Mouse (Mus musculus) heart, adult 2 months (tissue): Measurements from ENCODE around the gene Fam149a. TPM values are rescaled to one million over a fixed set of nuclear protein-coding genes. Genes with fewer than 3 reads are reported as not detected.

Source experiments
- DNase-seq, 2 experiments: peaks; one replicate each; pipeline ENCODE4 v3.0.0; 2021
- H3K27ac ChIP-seq: fragments of 200-600 bp; 2 replicates; pipeline ENCODE4 v1.8.1; 2022
- H3K27me3 ChIP-seq: fragments of 200-500 bp; 2 replicates; pipeline ENCODE4 v1.6.1; 2012; ENCODE audit warnings: mild to moderate bottlenecking, low read length, inconsistent platforms, mixed read lengths; ENCODE audit not compliant: control insufficient read depth, insufficient read depth
- H3K36me3 ChIP-seq: fragments of 200-500 bp; 2 replicates; pipeline ENCODE4 v1.6.1; 2012; ENCODE audit warnings: low read length, inconsistent platforms; ENCODE audit not compliant: control insufficient read depth, insufficient read depth
- H3K4me1 ChIP-seq: fragments of 200-500 bp; 2 replicates; pipeline ENCODE4 v1.6.1; 2011; ENCODE audit warnings: low read length; ENCODE audit not compliant: control insufficient read depth, insufficient read depth
- H3K4me3 ChIP-seq: fragments of 200-600 bp; 2 replicates; pipeline ENCODE4 v1.8.1; 2022
- H3K79me2 ChIP-seq: fragments of 200-500 bp; replicated peaks from 2 replicates; pipeline ENCODE4 v1.6.1; 2012; ENCODE audit warnings: mild to moderate bottlenecking, inconsistent platforms, low read length, moderate library complexity, mixed read lengths; ENCODE audit not compliant: control insufficient read depth, insufficient read depth
- H3K9ac ChIP-seq: fragments of 200-500 bp; 2 replicates; pipeline ENCODE4 v1.6.1; 2012; ENCODE audit warnings: low read depth, mild to moderate bottlenecking, control low read depth, inconsistent platforms, low read length, mixed read lengths
- CTCF ChIP-seq: fragments of 200-600 bp; IDR thresholded peaks from 2 replicates; pipeline ENCODE4 v1.8.1; 2022; ENCODE audit warnings: antibody characterized with exemption, mild to moderate bottlenecking, moderate library complexity
- EP300 ChIP-seq: fragments of 200-500 bp; IDR thresholded peaks from 2 replicates; pipeline ENCODE4 v1.6.1; 2011; ENCODE audit warnings: low read depth, low read length, control low read depth; ENCODE audit not compliant: insufficient read depth
- POLR2A ChIP-seq: fragments of 200-500 bp; IDR thresholded peaks from 2 replicates; pipeline ENCODE4 v1.6.1; 2011; ENCODE audit warnings: mild to moderate bottlenecking, low read depth, low read length, control low read depth; ENCODE audit not compliant: insufficient read depth
- WGBS: fragments of 180-500 bp; shearing (Covaris S2); methylation state at CpG from one replicate; pipeline ENCODE4 v1.1.7; 2018; 5-methylcytosine and 5-hydroxymethylcytosine counted together
- intact Hi-C: fragments of 180-260 bp; cut with DNase I; formaldehyde crosslinking; loops from one replicate; pipeline ENCODE4 v1.15.1; 2025
- long read RNA-seq: library from polyadenylated mRNA; stranded (forward); transcript quantifications from one replicate; pipeline ENCODE4 v2.0.0, GENCODE M21; 2021
- polyA plus RNA-seq: library from polyadenylated mRNA; depleted of rRNA; stranded (reverse); fragments of >200 nt; gene quantifications from 2 replicates; pipeline ENCODE4 v1.2.3, GENCODE M21; 2012; rRNA removed
- total RNA-seq, 2 experiments: library from RNA; stranded (reverse); gene quantifications; 2 replicates each; pipeline ENCODE4 v1.2.3; 2021

Fam149a gene
- total RNA-seq = 1 to 10 TPM; 4.0 to 4.1 TPM
- polyA plus RNA-seq = 2.2 and 2.4 TPM in 2 replicates
- long read RNA-seq, transcript Fam149a-203 (14 exons, 2,661 nt) = major isoform, 5 of 7 reads
- long read RNA-seq, partial matches to known transcripts = 0 of 7 reads
- long read RNA-seq, other reads (novel, unspliced or antisense) = 2 of 7 reads

DNA sequence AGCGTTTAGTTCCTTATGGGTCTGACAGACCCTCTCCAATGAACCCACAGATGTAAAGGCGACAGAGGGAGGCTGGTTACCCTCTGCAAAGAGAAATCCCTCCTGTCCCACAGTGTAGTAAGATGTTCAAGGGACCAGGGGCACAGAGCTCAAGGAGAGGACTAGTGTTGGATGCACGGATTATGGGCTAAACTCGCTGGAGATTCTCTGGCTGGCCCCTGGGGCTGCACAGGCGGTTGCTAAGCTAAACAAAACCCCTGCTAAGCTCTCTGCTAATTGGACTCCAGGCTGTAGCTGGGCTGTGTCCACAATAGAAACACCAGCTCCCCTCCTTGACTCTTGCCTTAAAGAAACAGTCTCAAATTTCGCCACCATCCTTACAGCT, at the start of gene Fam149a:
Fam149a (minus strand) TSS at position 329 of the 385 bp plus-strand sequence.
- no peak within 1 kb of the TSS for H3K9ac ChIP-seq
- no peak within 1 kb of the TSS for H3K27ac ChIP-seq
- TF ChIP-seq EP300 (no peak), CTCF (no peak), POLR2A (no peak)
- no peak for DNase-seq
- H3K79me2 ChIP-seq = no peaks in the 10 kb centered on the region
- H3K27me3 ChIP-seq = peaks cover 5% of the 10 kb centered on the region; the same call in 1 of the 2 replicates
- no peak within 1 kb of the TSS for H3K4me3 ChIP-seq
- intact Hi-C loops = no loop called here
- H3K36me3 ChIP-seq = no peaks in the 10 kb centered on the region
- 13% methylated on average over 6 of the region's 6 CpGs for WGBS
- H3K4me1 ChIP-seq = no peaks in the 10 kb centered on the region

DNA sequence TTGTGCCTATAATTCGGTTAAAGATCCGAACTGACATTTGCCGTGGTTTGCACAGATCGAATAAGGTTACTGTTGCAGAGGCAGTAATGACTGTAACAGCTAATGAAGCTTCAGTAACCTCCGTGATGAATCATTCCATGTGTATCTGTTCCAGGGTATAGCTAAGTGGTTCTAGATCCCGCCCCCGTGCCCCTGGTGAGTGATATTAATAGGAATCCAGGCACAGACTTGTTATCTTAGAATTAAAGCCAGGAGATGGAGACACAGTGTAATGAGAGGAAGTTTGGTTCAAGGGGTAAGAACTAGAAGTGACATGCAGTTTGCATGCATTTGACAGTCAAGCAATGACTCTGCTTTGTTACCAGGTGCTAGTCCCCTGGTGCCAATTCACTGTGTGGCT, 38.1 kb upstream of the Fam149a start:
- Histone ChIP-seq H3K4me1 (no peaks in the 10 kb centered on the region; the same call in 1 of the 2 replicates), H3K27ac (no peak overlapping the region), H3K79me2 (no peaks in the 10 kb centered on the region), H3K9ac (no peak overlapping the region), H3K27me3 (no peaks in the 10 kb centered on the region), H3K4me3 (no peak overlapping the region), H3K36me3 (no peaks in the 10 kb centered on the region)
- 64% methylated on average over 7 of the region's 7 CpGs for WGBS
- no peak for DNase-seq
- TF ChIP-seq EP300 (no peak), CTCF (no peak), POLR2A (no peak)
- intact Hi-C loops = no loop called here

DNA sequence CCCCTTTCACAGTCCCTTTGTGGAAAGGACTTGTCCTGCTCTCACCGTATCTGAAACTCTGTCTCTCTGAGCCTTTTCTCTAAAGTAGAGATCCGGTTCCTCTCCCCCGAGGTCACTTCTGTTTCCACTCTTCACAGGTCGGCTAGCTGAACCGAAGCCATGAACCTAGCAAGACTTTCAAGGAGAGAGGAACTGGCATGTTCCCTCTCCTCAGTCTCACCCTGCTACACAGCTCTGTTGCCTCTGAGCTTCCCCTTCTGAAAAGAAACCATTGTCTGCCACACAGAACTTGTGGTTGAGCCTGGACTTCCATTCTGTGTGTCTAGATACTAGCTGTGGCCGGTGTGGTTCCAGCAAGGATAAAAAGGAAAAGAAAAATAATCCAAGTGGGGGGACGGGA, 32.9 kb upstream of the Fam149a start:
- DNase-seq = peak in 1 of 2 experiments; percentile 14
- Histone ChIP-seq H3K36me3 (peaks cover 8% of the 10 kb centered on the region; the same call in 1 of the 2 replicates), H3K4me3 (no peak overlapping the region), H3K79me2 (no peaks in the 10 kb centered on the region), H3K27ac (no peak overlapping the region), H3K4me1 (peaks cover 4% of the 10 kb centered on the region), H3K27me3 (no peaks in the 10 kb centered on the region), H3K9ac (no peak overlapping the region)
- intact Hi-C loops = no loop called here
- TF ChIP-seq EP300 = no peak
- TF ChIP-seq CTCF = no peak
- no peak for TF ChIP-seq POLR2A
- WGBS = 71% methylated on average over 7 of the region's 7 CpGs

- H3K4me1 ChIP-seq = peaks cover 7% of the 10 kb centered on the region
- H3K27ac ChIP-seq = peak within 1 kb of the TSS; percentile 89
- intact Hi-C loops = no loop called here
- H3K36me3 ChIP-seq = peaks cover 8% of the 10 kb centered on the region; the same call in 1 of the 2 replicates
- 46% methylated on average over 2 of the region's 2 CpGs for WGBS
- no peaks in the 10 kb centered on the region for H3K27me3 ChIP-seq
- no peak for DNase-seq
- H3K4me3 ChIP-seq = peak within 1 kb of the TSS; percentile 75
- no peak for TF ChIP-seq EP300
- no peak for TF ChIP-seq CTCF
- TF ChIP-seq POLR2A = no peak
- no peaks in the 10 kb centered on the region for H3K79me2 ChIP-seq
- H3K9ac ChIP-seq = peak within 1 kb of the TSS; percentile 67
These were observed 28.8 kb upstream of the Fam149a start, which contains the start of gene Tlr3 for GRCm38 (mm10) chr8:45410882-45411281. TSS of gene Tlr3 (minus strand) at chr8:45411080.

GRCm38 (mm10) chr8:45410146-45410880, 28.2 kb upstream of the Fam149a start:
- Histone ChIP-seq H3K4me1 (peaks cover 7% of the 10 kb centered on the region), H3K79me2 (no peaks in the 10 kb centered on the region), H3K36me3 (peaks cover 8% of the 10 kb centered on the region; the same call in 1 of the 2 replicates), H3K4me3 (peak overlapping the region; percentile 75), H3K27ac (peak overlapping the region; percentile 89), H3K27me3 (no peaks in the 10 kb centered on the region), H3K9ac (peak overlapping the region; percentile 67)
- 6% methylated on average over 18 of the region's 18 CpGs for WGBS
- DNase-seq = peak; percentile 83 to 84
- TF ChIP-seq CTCF = peak; percentile 61
- 0 out of 2 replicates have a peak, but pooled peaks have one; percentile 22 for TF ChIP-seq EP300
- TF ChIP-seq POLR2A = peak; percentile 67
- intact Hi-C loops = no loop called here

DNA sequence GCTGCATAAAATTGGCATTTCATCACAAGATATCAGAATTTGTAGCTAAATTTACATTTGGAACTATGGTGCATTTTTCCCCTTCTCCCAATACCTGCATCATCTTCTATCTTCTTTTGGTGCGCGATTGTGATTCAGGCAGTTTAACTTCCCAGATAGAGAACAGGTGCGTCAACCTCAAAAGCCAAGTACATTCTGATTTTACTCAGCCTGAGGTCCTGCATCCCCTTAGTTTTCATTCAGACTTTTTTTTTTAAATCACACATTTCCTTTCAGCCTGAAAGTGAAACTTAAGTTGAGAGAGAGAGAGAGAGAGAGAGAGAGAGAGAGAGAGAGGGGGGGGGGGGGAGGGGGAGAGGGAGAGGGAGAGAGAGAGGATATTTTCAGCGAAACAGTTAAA, 27.6 kb upstream of the Fam149a start:
- Histone ChIP-seq H3K9ac (peak overlapping the region; percentile 25; the same call in 1 of the 2 replicates), H3K79me2 (no peaks in the 10 kb centered on the region), H3K27ac (peak overlapping the region; percentile 89), H3K4me1 (peaks cover 7% of the 10 kb centered on the region), H3K4me3 (peak overlapping the region; percentile 75), H3K36me3 (peaks cover 8% of the 10 kb centered on the region; the same call in 1 of the 2 replicates), H3K27me3 (no peaks in the 10 kb centered on the region)
- DNase-seq = no peak
- WGBS = 22% methylated on average over 4 of the region's 4 CpGs
- TF ChIP-seq EP300 (no peak), CTCF (no peak), POLR2A (no peak)
- intact Hi-C loops = no loop called here
